Mouse (Mus musculus) midbrain, embryonic 16.5 days (tissue): ENCODE measurements at regions not wholly inside any gene's neighbourhood (a gene's known extent, or its start where the extent isn't known, plus 50 kb on each side); places are given as distances from the start of the nearest gene placed in this dataset.

ENCODE experiments used
- ATAC-seq: fragments of 200-750 bp; cut with Nextera tagmentation; 2 replicates; pipeline ENCODE4 v1.8.0; 2017; ENCODE audit warnings: moderate TSS enrichment
- H3K27ac ChIP-seq: fragments of 300-500 bp; sonication (generic); 2 replicates; pipeline ENCODE4 v1.5.1; 2014; ENCODE audit warnings: mild to moderate bottlenecking, low read length, mixed read lengths
- H3K27me3 ChIP-seq: fragments of 300-500 bp; sonication (generic); 2 replicates; pipeline ENCODE4 v1.6.1; 2014; ENCODE audit warnings: low read depth, low read length, mixed read lengths; ENCODE audit not compliant: control insufficient read depth, insufficient read depth
- H3K36me3 ChIP-seq: fragments of 300-500 bp; sonication (generic); 2 replicates; pipeline ENCODE4 v1.6.1; 2014; ENCODE audit warnings: mild to moderate bottlenecking, low read length, moderate library complexity, mixed read lengths; ENCODE audit not compliant: control insufficient read depth, insufficient read depth
- H3K4me1 ChIP-seq: fragments of 300-500 bp; sonication (generic); 2 replicates; pipeline ENCODE4 v1.6.1; 2014; ENCODE audit warnings: mild to moderate bottlenecking, low read length, mixed read lengths; ENCODE audit not compliant: control insufficient read depth, insufficient read depth
- H3K4me2 ChIP-seq: fragments of 300-500 bp; sonication (generic); 2 replicates; pipeline ENCODE4 v1.6.1; 2014; ENCODE audit warnings: mild to moderate bottlenecking, low read length, mixed read lengths
- H3K4me3 ChIP-seq: fragments of 300-500 bp; sonication (generic); 2 replicates; pipeline ENCODE4 v1.5.1; 2014; ENCODE audit warnings: low read depth, mild to moderate bottlenecking, low read length, moderate library complexity, mixed read lengths
- H3K9ac ChIP-seq: fragments of 300-500 bp; sonication (generic); 2 replicates; pipeline ENCODE4 v1.6.1; 2014; ENCODE audit warnings: low read depth, low read length, mixed read lengths
- H3K9me3 ChIP-seq: fragments of 300-500 bp; sonication (generic); replicated peaks from 2 replicates; pipeline ENCODE4 v1.6.1; 2014; ENCODE audit warnings: mild to moderate bottlenecking, low read length, mixed read lengths; ENCODE audit not compliant: control insufficient read depth, poor library complexity, severe bottlenecking
- WGBS: fragments of 180-500 bp; shearing (Covaris S2); extraction: QIAGEN DNeasy Blood & Tissue Kit; methylation state at CpG from one replicate; pipeline ENCODE4 v1.1.7; 2014; 5-methylcytosine and 5-hydroxymethylcytosine counted together

DNA sequence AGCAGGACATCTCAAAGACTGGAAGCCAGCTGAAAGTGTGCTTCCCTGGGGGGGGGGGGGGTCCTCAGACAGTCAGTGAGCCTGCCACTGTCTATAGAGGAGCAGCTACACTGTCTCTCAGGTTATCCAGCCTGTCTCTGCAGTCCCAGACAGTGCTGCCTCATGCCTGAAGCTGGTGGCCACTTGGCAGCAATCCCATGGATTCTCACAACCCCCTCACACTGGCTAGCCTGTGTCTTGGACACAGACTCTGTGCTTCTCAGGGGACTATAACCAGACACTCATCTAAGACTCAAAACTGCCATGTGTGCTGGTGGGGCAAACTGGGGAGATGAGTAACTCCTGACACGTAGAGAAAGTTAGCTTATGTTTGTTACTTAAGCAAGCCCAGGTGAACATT lies 95.1 kb upstream of the Sesn3 start:
- H3K4me1 ChIP-seq = peaks cover 10% of the 10 kb centered on the region; the same call in 1 of the 2 replicates
- no peaks in the 10 kb centered on the region for H3K9me3 ChIP-seq
- H3K4me2 ChIP-seq = no peak overlapping the region
- H3K9ac ChIP-seq = no peak overlapping the region
- H3K36me3 ChIP-seq = no peaks in the 10 kb centered on the region
- no peaks in the 10 kb centered on the region for H3K27me3 ChIP-seq
- 85% methylated on average over 1 of the region's 1 CpGs for WGBS
- H3K27ac ChIP-seq = no peak overlapping the region
- no peak overlapping the region for H3K4me3 ChIP-seq
- ATAC-seq = no peak

DNA sequence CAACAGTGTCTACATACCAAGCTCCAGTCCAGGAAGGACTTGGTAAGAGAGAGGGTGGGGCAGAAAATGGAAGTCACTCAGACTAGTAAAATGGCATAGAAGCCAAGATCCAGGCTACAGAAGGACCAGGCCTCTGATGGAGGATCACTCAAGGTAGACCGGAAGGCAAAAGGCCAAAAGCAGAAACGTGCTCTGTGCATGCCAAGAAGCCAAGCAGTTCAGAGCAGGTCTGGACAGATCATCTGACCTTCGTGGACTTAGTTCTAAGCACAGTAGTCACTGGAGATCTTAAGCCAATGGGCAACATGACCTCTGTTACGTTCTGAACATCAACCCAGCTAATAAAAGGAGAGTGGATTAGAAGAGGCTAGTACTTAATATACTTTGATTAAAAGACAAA lies 90.6 kb upstream of the Sesn3 start:
- Histone ChIP-seq H3K4me3 (no peak overlapping the region), H3K27me3 (no peaks in the 10 kb centered on the region), H3K9me3 (no peaks in the 10 kb centered on the region), H3K9ac (no peak overlapping the region), H3K4me1 (no peaks in the 10 kb centered on the region), H3K27ac (no peak overlapping the region), H3K36me3 (no peaks in the 10 kb centered on the region), H3K4me2 (no peak overlapping the region)
- WGBS = 93% methylated on average over 4 of the region's 4 CpGs
- ATAC-seq = no peak

DNA sequence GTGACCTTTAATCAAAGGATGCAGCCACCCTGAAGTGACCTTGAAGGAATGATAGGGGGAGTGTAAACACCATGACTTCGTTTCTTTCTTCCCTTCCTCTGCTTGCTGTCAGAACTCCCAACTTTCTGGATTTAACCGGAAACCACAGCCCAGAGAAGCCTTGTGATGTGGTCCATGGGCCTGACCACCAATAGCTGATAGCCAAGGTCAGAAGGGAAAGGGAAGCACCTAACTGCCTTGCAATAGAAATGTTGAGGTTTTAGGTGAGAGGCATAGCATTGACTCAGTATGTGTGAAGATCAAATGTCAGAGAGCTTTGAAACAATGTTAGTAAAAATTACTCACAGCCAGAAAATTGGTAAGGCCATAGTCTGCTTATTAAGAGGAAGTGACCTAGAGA lies 89.2 kb upstream of the Sesn3 start:
- Histone ChIP-seq H3K9me3 (no peaks in the 10 kb centered on the region), H3K36me3 (no peaks in the 10 kb centered on the region), H3K4me2 (no peak overlapping the region), H3K4me1 (no peaks in the 10 kb centered on the region), H3K4me3 (no peak overlapping the region), H3K27ac (no peak overlapping the region), H3K27me3 (no peaks in the 10 kb centered on the region), H3K9ac (no peak overlapping the region)
- WGBS = 53% methylated on average over 2 of the region's 2 CpGs
- ATAC-seq = no peak

DNA sequence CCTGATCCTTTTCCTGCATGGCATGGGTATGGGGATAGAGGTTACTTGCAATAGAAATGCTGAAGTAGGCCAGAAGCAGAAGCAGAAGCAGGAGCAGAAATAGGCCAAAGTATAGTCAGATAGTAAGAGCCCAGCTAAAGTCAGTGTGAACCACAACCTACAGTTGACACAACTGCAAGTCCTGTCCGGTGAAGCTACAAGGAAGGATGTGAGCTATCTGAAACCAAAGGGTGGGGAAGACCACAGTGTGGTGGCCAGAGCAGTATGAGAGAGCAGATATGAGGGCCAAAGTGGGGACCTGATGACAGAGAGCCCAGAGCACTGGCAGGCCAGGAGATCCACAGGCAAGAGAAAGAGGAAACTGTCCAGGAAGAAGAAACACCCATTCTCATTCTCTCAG lies 87.1 kb upstream of the Sesn3 start:
- no peaks in the 10 kb centered on the region for H3K4me1 ChIP-seq
- no peaks in the 10 kb centered on the region for H3K27me3 ChIP-seq
- ATAC-seq = no peak
- no peak overlapping the region for H3K4me2 ChIP-seq
- H3K4me3 ChIP-seq = no peak overlapping the region
- H3K9me3 ChIP-seq = no peaks in the 10 kb centered on the region
- no peaks in the 10 kb centered on the region for H3K36me3 ChIP-seq
- H3K9ac ChIP-seq = no peak overlapping the region
- H3K27ac ChIP-seq = no peak overlapping the region
- 96% methylated on average over 1 of the region's 1 CpGs for WGBS

DNA sequence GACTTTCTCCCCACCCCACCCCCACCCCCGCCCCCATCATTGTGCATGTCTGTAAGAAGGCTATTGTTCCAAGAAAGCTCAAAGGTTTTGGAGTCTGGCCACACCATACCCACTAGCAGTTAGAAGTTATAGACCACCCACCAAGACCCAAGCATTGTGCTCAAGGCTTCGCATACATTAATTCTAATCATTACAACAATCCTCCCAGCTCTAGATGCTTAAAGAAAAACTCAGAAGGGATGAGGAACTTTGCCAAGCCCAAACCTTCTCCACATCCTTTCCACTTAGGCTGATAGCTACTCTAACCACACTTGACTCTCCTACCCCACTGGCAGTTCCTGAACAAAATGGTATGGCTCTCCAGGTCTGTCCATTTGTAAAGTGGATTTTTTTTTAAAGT lies 86.4 kb upstream of the Sesn3 start:
- WGBS = 49% methylated on average over 2 of the region's 2 CpGs
- Histone ChIP-seq H3K4me2 (no peak overlapping the region), H3K27me3 (no peaks in the 10 kb centered on the region), H3K4me1 (no peaks in the 10 kb centered on the region), H3K9me3 (no peaks in the 10 kb centered on the region), H3K9ac (no peak overlapping the region), H3K36me3 (no peaks in the 10 kb centered on the region), H3K27ac (no peak overlapping the region), H3K4me3 (no peak overlapping the region)
- no peak for ATAC-seq

DNA sequence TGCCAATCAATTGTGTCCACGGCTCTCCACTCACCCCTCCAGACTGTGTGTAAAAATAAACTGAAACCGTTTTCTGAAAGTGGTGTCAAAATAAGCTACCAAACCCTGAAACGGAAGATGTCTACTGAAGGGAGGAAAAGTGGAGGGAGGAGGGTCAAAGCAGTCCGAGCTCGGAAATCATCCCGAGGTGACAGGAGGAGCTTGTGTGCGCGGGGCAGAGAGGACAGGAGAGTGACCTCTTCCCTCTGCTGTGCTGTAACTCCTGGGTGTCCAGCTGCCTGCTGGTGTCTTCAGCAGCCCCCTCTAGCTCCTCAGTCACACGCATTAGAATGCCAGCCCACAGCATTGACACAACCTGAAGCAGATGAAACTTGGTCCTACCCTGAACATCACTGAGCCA lies 84.2 kb upstream of the Sesn3 start:
- H3K4me1 ChIP-seq = no peaks in the 10 kb centered on the region
- H3K9ac ChIP-seq = no peak overlapping the region
- ATAC-seq = no peak
- H3K4me2 ChIP-seq = no peak overlapping the region
- no peaks in the 10 kb centered on the region for H3K36me3 ChIP-seq
- H3K27me3 ChIP-seq = no peaks in the 10 kb centered on the region
- H3K27ac ChIP-seq = no peak overlapping the region
- H3K4me3 ChIP-seq = no peak overlapping the region
- H3K9me3 ChIP-seq = no peaks in the 10 kb centered on the region
- WGBS = 76% methylated on average over 9 of the region's 9 CpGs

DNA sequence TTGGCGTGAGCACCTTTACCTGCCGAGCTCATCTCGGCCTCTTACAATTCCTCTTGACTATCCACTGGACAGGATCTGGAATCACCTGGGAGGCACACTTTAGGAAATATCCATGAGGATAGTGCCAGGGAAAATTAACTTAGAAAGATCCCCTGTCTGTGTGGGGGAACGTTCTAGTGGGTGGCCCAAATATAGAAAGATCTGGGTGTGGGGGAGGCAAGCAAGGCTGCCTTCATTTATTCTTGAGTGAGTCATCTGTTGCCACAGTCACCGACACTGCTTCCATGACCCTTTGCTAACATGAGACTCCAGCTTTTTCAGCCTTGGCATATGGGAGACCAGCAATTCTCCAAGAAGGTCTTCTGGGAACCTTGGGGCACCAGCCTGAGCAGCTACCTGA lies 80.1 kb upstream of the Sesn3 start:
- Histone ChIP-seq H3K27ac (no peak overlapping the region), H3K9me3 (no peaks in the 10 kb centered on the region), H3K4me3 (no peak overlapping the region), H3K4me1 (no peaks in the 10 kb centered on the region), H3K9ac (no peak overlapping the region), H3K27me3 (no peaks in the 10 kb centered on the region), H3K4me2 (no peak overlapping the region), H3K36me3 (no peaks in the 10 kb centered on the region)
- ATAC-seq = no peak
- 97% methylated on average over 5 of the region's 5 CpGs for WGBS

DNA sequence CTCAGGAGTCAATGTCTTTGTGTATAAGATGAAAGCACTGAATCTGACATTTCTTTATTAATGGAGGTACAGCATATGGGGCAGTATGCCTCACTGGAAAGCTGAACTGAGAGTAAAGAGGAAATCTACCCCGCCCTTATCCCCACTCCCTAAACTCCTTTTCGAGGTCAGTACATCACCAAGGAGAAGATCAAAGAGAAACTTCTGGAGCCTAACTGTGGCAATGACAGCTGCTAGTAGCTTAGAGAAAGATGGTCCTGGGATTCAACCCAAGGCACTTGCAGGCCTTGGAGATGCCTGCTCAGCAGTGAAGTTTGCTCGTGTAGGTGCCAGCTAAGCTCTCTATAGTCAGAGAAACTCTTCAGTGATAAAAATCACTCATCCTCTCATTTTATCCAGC lies 75.8 kb upstream of the Sesn3 start:
- H3K9me3 ChIP-seq = no peaks in the 10 kb centered on the region
- H3K9ac ChIP-seq = no peak overlapping the region
- ATAC-seq = no peak
- H3K27ac ChIP-seq = no peak overlapping the region
- whole genome bisulfite sequencing = 77% methylated on average over 3 of the region's 3 CpGs
- no peaks in the 10 kb centered on the region for H3K27me3 ChIP-seq
- no peaks in the 10 kb centered on the region for H3K36me3 ChIP-seq
- no peak overlapping the region for H3K4me3 ChIP-seq
- H3K4me2 ChIP-seq = no peak overlapping the region
- no peaks in the 10 kb centered on the region for H3K4me1 ChIP-seq

DNA sequence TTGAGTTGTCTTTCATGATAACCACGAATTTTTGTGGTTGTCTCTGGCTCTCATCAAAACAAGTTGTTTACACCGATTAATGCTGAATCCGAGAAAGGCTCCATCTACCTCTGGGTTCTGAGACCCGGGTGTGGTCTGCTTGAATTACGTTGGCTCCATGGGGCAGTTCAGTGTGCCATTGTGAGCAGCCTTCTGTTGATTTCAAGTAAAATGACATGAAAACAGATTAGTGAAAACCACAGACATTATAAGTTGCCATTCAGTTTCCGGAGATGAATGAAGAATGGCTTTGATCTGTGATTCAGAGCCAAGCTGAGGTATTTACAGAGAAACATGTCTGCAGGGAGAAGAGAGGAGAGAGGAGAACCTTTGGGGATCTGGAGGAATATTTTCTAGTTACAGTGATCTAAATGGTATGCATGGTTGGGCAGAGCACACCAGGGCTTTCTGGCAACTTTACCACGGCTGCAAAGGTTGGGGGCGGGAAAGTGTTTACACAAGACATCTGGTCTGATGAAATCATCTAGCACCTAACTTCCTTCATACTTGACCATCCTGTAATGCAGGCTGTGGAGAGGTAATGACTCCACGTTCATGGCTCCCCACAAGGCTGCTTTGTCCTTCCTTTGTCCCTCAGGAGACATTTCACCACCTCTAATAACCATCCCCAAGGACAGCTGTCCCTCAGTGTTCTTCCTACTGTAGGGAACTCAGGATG lies 74.7 kb upstream of the Sesn3 start:
- ATAC-seq = no peak

More for the DNA sequence above, 74.7 kb upstream of the Sesn3 start:
- no peak overlapping the region for H3K9ac ChIP-seq
- H3K4me3 ChIP-seq = no peak overlapping the region
- H3K27me3 ChIP-seq = no peaks in the 10 kb centered on the region
- no peaks in the 10 kb centered on the region for H3K4me1 ChIP-seq
- H3K27ac ChIP-seq = no peak overlapping the region
- H3K36me3 ChIP-seq = no peaks in the 10 kb centered on the region
- no peak overlapping the region for H3K4me2 ChIP-seq
- no peaks in the 10 kb centered on the region for H3K9me3 ChIP-seq
- WGBS = 72% methylated on average over 9 of the region's 9 CpGs
